Mouse (Mus musculus): ENCODE measurements at regions not wholly inside any gene's neighbourhood (a gene's known extent, or its start where the extent isn't known, plus 50 kb on each side); places are given as distances from the start of the nearest gene placed in this dataset.

- TF ChIP-seq CTCF (IDR thresholded peaks at IDR 0.05) (no peak), EP300 (IDR thresholded peaks at IDR 0.05; ENCODE audit: insufficient read depth, low read depth, low read length) (no peak), POLR2A (IDR thresholded peaks at IDR 0.05; ENCODE audit: insufficient read depth, low read depth, low read length) (no peak)
Observed at GRCm38 (mm10) chr10:45820986-45821655, 243.5 kb downstream of the Hace1 start.

Data from heart, adult 2 months (tissue).